In the genomic region with DNA sequence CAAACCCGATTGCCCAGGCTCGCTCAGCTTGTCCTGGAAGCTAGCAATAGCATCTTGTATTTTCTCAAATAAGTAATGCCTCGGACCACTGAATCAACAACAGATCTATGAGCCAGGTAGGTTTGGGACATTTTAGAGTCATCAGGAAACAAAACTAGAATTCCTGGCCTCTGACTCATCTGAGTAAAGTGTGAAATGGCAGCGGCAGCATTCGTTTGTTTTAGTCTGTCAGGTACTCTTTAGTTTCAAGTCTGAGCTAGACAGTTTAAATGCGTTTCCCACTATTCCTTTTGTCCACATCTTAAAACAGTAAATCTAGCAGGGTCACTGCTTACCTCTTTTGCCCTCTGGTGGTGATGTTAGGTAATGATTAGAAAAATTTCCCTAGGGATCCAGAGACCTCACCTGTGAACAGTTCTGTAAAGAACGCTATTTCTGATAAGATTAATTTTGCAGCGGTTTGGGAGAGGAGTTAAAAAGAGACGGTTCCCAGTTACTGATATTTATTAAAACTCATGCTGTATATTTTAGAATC, we compare ENCODE assay signal across 8 mouse cellular contexts. TPM values are rescaled to one million over a fixed set of nuclear protein-coding genes. Genes with fewer than 3 reads are reported as not detected.
DNase-seq lines count a peak whose midpoint lies in the region; ATAC-seq and TF ChIP-seq lines count a peak whose summit lies in the region.

No protein-coding gene starts in this region.

- WGBS in cerebellum, adult 2 months, result 8% methylated on average over 9 of the region's 9 CpGs
- WGBS in intestine, embryonic 14.5 days, result 14% methylated on average over 9 of the region's 9 CpGs
- WGBS in lung, embryonic 16.5 days, result 6% methylated on average over 9 of the region's 9 CpGs
- 3% methylated on average over 9 of the region's 9 CpGs for WGBS in small intestine, adult 2 months

- no peak overlapping the region for H3K27ac ChIP-seq in cerebellum, adult 2 months (ENCODE audit: insufficient read depth, low read length)
- peak overlapping the region; percentile 25; the same call in 1 of the 2 replicates for H3K27ac ChIP-seq in embryonic fibroblast, embryonic 13.5 days (ENCODE audit: insufficient read depth, low read length)
- no peak overlapping the region for H3K27ac ChIP-seq in intestine, embryonic 14.5 days (ENCODE audit: low read depth)
- H3K27ac ChIP-seq in lung, embryonic 16.5 days (ENCODE audit: low read length), result peak overlapping the region; percentile 69
- H3K27ac ChIP-seq in small intestine, adult 2 months (ENCODE audit: insufficient read depth, low read depth, low read length), result peak overlapping the region; percentile 60; the same call in 1 of the 2 replicates

- H3K4me1 ChIP-seq in cerebellum, adult 2 months (ENCODE audit: control insufficient read depth, insufficient read depth, low read length), result no peaks in the 10 kb centered on the region; the same call in 1 of the 2 replicates
- no peaks in the 10 kb centered on the region; the same call in 1 of the 2 replicates for H3K4me1 ChIP-seq in embryonic fibroblast, embryonic 13.5 days (ENCODE audit: control insufficient read depth, insufficient read depth, low read length)
- H3K4me1 ChIP-seq in intestine, embryonic 14.5 days (replicated peaks; ENCODE audit: control insufficient read depth, insufficient read depth, low read length), result peaks cover 24% of the 10 kb centered on the region; the same call in 1 of the 2 replicates
- H3K4me1 ChIP-seq in lung, embryonic 16.5 days (replicated peaks; ENCODE audit: control insufficient read depth, insufficient read depth, low read length), result peaks cover 20% of the 10 kb centered on the region
- H3K4me1 ChIP-seq in small intestine, adult 2 months (ENCODE audit: control insufficient read depth, insufficient read depth, insufficient read length, low read length), result peaks cover 6% of the 10 kb centered on the region; the same call in 1 of the 2 replicates

- TF ChIP-seq CTCF in cerebellum, adult 2 months (IDR thresholded peaks at IDR 0.05; ENCODE audit: borderline replicate concordance, insufficient read depth, low read depth, low read length), result peak; percentile 25; the same call in 1 of the 2 replicates
- no peak for TF ChIP-seq CTCF in embryonic fibroblast, embryonic 13.5 days (IDR thresholded peaks at IDR 0.05; ENCODE audit: borderline replicate concordance, insufficient read depth, low read length)
- no peak for TF ChIP-seq CTCF in small intestine, adult 2 months (IDR thresholded peaks at IDR 0.05; ENCODE audit: extremely low read depth, insufficient read length, insufficient replicate concordance, low read depth, low read length)

- H3K9ac ChIP-seq in intestine, embryonic 14.5 days (ENCODE audit: low read length), result peak overlapping the region; percentile 96
- peak overlapping the region; percentile 96 for H3K9ac ChIP-seq in lung, embryonic 16.5 days (ENCODE audit: low read length)

- no peak for ATAC-seq in intestine, embryonic 14.5 days (replicated peaks; ENCODE audit: low FRiP score, low TSS enrichment, low read depth)
- ATAC-seq in lung, embryonic 16.5 days (ENCODE audit: low read depth), result no peak

- peaks cover 35% of the 10 kb centered on the region for H3K36me3 ChIP-seq in intestine, embryonic 14.5 days (ENCODE audit: control insufficient read depth, insufficient read depth, low read length)
- H3K36me3 ChIP-seq in lung, embryonic 16.5 days (ENCODE audit: control insufficient read depth, insufficient read depth, low read length), result peaks cover 23% of the 10 kb centered on the region
- peaks cover 23% of the 10 kb centered on the region for H3K36me3 ChIP-seq in small intestine, adult 2 months (ENCODE audit: control insufficient read depth, insufficient read depth, low read length)

- peak overlapping the region; percentile 48 for H3K4me3 ChIP-seq in cerebellum, adult 2 months (replicated peaks; ENCODE audit: insufficient read depth, low read depth, low read length)
- peak overlapping the region; percentile 69 for H3K4me3 ChIP-seq in embryonic fibroblast, embryonic 13.5 days (ENCODE audit: insufficient read depth, low read length)
- peak overlapping the region; percentile 94 for H3K4me3 ChIP-seq in intestine, embryonic 14.5 days (ENCODE audit: low read depth, low read length)
- peak overlapping the region; percentile 85 for H3K4me3 ChIP-seq in lung, embryonic 16.5 days (ENCODE audit: low read length)
- no peak overlapping the region for H3K4me3 ChIP-seq in small intestine, adult 2 months (ENCODE audit: low read depth, low read length)

- no peaks in the 10 kb centered on the region for H3K9me3 ChIP-seq in intestine, embryonic 14.5 days (ENCODE audit: control insufficient read depth, low read length)
- H3K9me3 ChIP-seq in lung, embryonic 16.5 days (ENCODE audit: control insufficient read depth, low read length), result no peaks in the 10 kb centered on the region

- DNase-seq in cerebellum, adult 2 months, result peak in 1 of 2 experiments; percentile 65
- no peak for DNase-seq in cerebellum, adult 11 months
- peak; percentile 89 for DNase-seq in MN1 (ENCODE audit: low spot score)
- DNase-seq in intestine, embryonic 14.5 days (ENCODE audit: low spot score), result peak; percentile 68
- no peak for DNase-seq in right cerebral cortex, adult 2 months (ENCODE audit: low spot score in 2 of 2)

- H3K4me2 ChIP-seq in intestine, embryonic 14.5 days (ENCODE audit: low read length), result peak overlapping the region; percentile 88
- peak overlapping the region; percentile 76 for H3K4me2 ChIP-seq in lung, embryonic 16.5 days (ENCODE audit: low read depth, low read length)

- no peak for TF ChIP-seq POLR2A in cerebellum, adult 2 months (IDR thresholded peaks at IDR 0.05; ENCODE audit: borderline replicate concordance, insufficient read depth, low read length)
- TF ChIP-seq POLR2A in embryonic fibroblast, embryonic 13.5 days (IDR thresholded peaks at IDR 0.05; ENCODE audit: low read depth, low read length), result no peak
- TF ChIP-seq POLR2A in small intestine, adult 2 months (IDR thresholded peaks at IDR 0.05; ENCODE audit: low read depth, low read length), result no peak

- H3K27me3 ChIP-seq in cerebellum, adult 2 months (ENCODE audit: control insufficient read depth, insufficient read depth, low read length), result no peaks in the 10 kb centered on the region
- H3K27me3 ChIP-seq in intestine, embryonic 14.5 days (replicated peaks; ENCODE audit: control insufficient read depth, insufficient read depth, low read length), result no peaks in the 10 kb centered on the region
- no peaks in the 10 kb centered on the region for H3K27me3 ChIP-seq in lung, embryonic 16.5 days (ENCODE audit: control insufficient read depth, insufficient read depth, low read depth, low read length)
- H3K27me3 ChIP-seq in small intestine, adult 2 months (ENCODE audit: control insufficient read depth, insufficient read depth, low read length), result no peaks in the 10 kb centered on the region

RNA-seq across cellular contexts. Expression of a gene that starts 1.6 kb away (rescaled TPM):
- 17.5 and 18.9 TPM in 2 replicates for polyA plus RNA-seq in cerebellum, adult 2 months (2012; rRNA removed)
- polyA plus RNA-seq in embryonic fibroblast, embryonic 13.5 days (2011; ENCODE audit: insufficient read length, low read depth, missing spikeins), result 45.7 and 47.9 TPM in 2 replicates
- polyA plus RNA-seq in intestine, embryonic 14.5 days (2014; fragmentation: Nextera tagmentation; extraction: Ambion mirVana), result 38.6 and 42.8 TPM in 2 replicates
- polyA plus RNA-seq in lung, embryonic 16.5 days (2015; fragmentation: Nextera tagmentation; extraction: Ambion mirVana), result 32.7 and 37.9 TPM in 2 replicates
- polyA plus RNA-seq in small intestine, adult 2 months (2012; rRNA removed), result 3.7 and 7.3 TPM in 2 replicates

RNA-seq across cellular contexts. Expression of a gene that starts 5.0 kb away (rescaled TPM):
- 1.9 and 2.2 TPM in 2 replicates for polyA plus RNA-seq in cerebellum, adult 2 months (2012; rRNA removed)
- 0.07 and 0.28 TPM in 2 replicates for polyA plus RNA-seq in embryonic fibroblast, embryonic 13.5 days (2011; ENCODE audit: insufficient read length, low read depth, missing spikeins)
- polyA plus RNA-seq in intestine, embryonic 14.5 days (2014; fragmentation: Nextera tagmentation; extraction: Ambion mirVana), result 0.57 and 0.69 TPM in 2 replicates
- 0.40 and 0.50 TPM in 2 replicates for polyA plus RNA-seq in lung, embryonic 16.5 days (2015; fragmentation: Nextera tagmentation; extraction: Ambion mirVana)
- 0.05 and 0.09 TPM in 2 replicates for polyA plus RNA-seq in small intestine, adult 2 months (2012; rRNA removed)

Comparison
In these comparisons a context has a peak if more than half of its experiments do, and no peak if none do; other contexts are left out.
1. DNase-seq: peak in MN1 (single experiment) and intestine, embryonic 14.5 days (single experiment); none in cerebellum, adult 11 months (single experiment) and right cerebral cortex, adult 2 months (0 of 2).
2. H3K27ac ChIP-seq: peak in embryonic fibroblast, embryonic 13.5 days (single experiment), lung, embryonic 16.5 days (single experiment) and small intestine, adult 2 months (single experiment); none in cerebellum, adult 2 months (single experiment) and intestine, embryonic 14.5 days (single experiment).